Mouse (Mus musculus): Measurements from ENCODE around the gene Thra.

GRCm38 (mm10) chr11:98777888-98778287 lies 37.5 kb downstream of the Thra start:
- TF ChIP-seq CTCF (IDR thresholded peaks at IDR 0.05; ENCODE audit: low read depth, low read length) = no peak
- TF ChIP-seq POLR2A (IDR thresholded peaks at IDR 0.05; ENCODE audit: borderline replicate concordance, low read depth, low read length) = no peak
